Mouse (Mus musculus): Measurements from ENCODE around the gene Rbm26. TPM values are rescaled to one million over a fixed set of nuclear protein-coding genes. Genes with fewer than 3 reads are reported as not detected.
A peak's percentile ranks its signal among the peaks of the same experiment; 100 is the strongest.

Gene Rbm26
- polyA plus RNA-seq, 1 experiment from 2014 or later: 52.5 TPM

DNA sequence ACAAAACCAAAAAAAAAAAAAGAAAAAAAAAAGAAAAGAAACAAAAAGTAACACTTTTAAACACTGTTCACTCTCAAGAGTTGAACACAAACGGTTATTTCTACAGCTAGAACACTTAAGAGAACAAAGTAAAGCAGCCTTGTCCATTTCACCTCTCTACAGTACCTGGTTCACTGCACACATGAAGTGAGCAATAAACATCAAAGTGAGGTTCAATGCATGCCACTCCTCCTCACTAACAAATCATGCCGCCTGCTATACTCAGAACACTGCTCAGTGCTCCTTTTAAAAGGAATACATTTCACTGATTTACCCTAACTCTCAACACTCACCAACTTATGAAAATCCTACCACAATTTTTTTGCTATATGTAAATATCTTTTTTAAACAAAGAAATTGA, 61.7 kb downstream of the Rbm26 start:
- no peaks in the 10 kb centered on the region for H3K4me1 ChIP-seq (ENCODE audit: control insufficient read depth, insufficient read depth, low read length)
- no peak overlapping the region for H3K9ac ChIP-seq (replicated peaks; ENCODE audit: low read depth, low read length)
- no peak overlapping the region for H3K27ac ChIP-seq (ENCODE audit: low read depth, low read length)
- no peak for ATAC-seq (ENCODE audit: low read depth)
- H3K27me3 ChIP-seq (ENCODE audit: control insufficient read depth, insufficient read depth, low read length): no peaks in the 10 kb centered on the region
- no peak overlapping the region for H3K4me3 ChIP-seq (ENCODE audit: low read depth, low read length)
- H3K36me3 ChIP-seq (ENCODE audit: control insufficient read depth, insufficient read depth, low read length): peaks cover 13% of the 10 kb centered on the region
- H3K4me2 ChIP-seq (ENCODE audit: low read depth, low read length): no peak overlapping the region
- 62% methylated on average over 2 of the region's 2 CpGs for WGBS
- no peaks in the 10 kb centered on the region for H3K9me3 ChIP-seq (ENCODE audit: control insufficient read depth, low read length)

- H3K9ac ChIP-seq (replicated peaks; ENCODE audit: low read depth, low read length): no peak overlapping the region
- WGBS: 99% methylated on average over 2 of the region's 2 CpGs
- no peaks in the 10 kb centered on the region for H3K27me3 ChIP-seq (ENCODE audit: control insufficient read depth, insufficient read depth, low read length)
- no peaks in the 10 kb centered on the region for H3K36me3 ChIP-seq (ENCODE audit: control insufficient read depth, insufficient read depth, low read length)
- no peak overlapping the region for H3K27ac ChIP-seq (ENCODE audit: low read depth, low read length)
- H3K4me1 ChIP-seq (ENCODE audit: control insufficient read depth, insufficient read depth, low read length): no peaks in the 10 kb centered on the region
- no peak overlapping the region for H3K4me2 ChIP-seq (ENCODE audit: low read depth, low read length)
- ATAC-seq (ENCODE audit: low read depth): no peak
- H3K4me3 ChIP-seq (ENCODE audit: low read depth, low read length): no peak overlapping the region
- H3K9me3 ChIP-seq (ENCODE audit: control insufficient read depth, low read length): no peaks in the 10 kb centered on the region
Observed at GRCm38 (mm10) chr14:105106252-105106651, 70.9 kb downstream of the Rbm26 start.

DNA sequence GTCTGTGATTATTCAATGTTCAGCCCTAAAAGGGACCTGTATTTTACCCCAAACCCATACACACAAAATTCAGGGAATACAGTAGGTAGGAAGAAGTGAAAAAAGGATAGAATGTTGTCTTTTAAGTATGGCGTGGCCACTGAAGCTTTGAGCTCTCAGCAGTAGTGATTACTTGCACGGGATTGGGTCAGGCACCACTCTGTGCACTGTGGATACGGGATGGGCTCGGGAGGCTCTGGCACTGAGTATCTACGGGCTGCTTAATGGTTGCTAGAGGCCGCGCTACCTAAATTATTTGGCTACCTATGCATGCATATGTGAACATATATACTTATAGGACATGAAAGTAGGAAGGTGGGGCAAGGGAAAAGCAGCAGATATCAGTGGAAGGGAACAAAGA, 78.3 kb downstream of the Rbm26 start:
- no peak overlapping the region for H3K9ac ChIP-seq (replicated peaks; ENCODE audit: low read depth, low read length)
- peak; percentile 21; the same call in 1 of the 2 replicates for ATAC-seq (ENCODE audit: low read depth)
- H3K4me1 ChIP-seq (ENCODE audit: control insufficient read depth, insufficient read depth, low read length): no peaks in the 10 kb centered on the region
- no peak overlapping the region for H3K4me2 ChIP-seq (ENCODE audit: low read depth, low read length)
- 77% methylated on average over 7 of the region's 7 CpGs for WGBS
- H3K9me3 ChIP-seq (ENCODE audit: control insufficient read depth, low read length): no peaks in the 10 kb centered on the region
- no peak overlapping the region for H3K27ac ChIP-seq (ENCODE audit: low read depth, low read length)
- H3K4me3 ChIP-seq (ENCODE audit: low read depth, low read length): no peak overlapping the region
- H3K36me3 ChIP-seq (ENCODE audit: control insufficient read depth, insufficient read depth, low read length): no peaks in the 10 kb centered on the region
- H3K27me3 ChIP-seq (ENCODE audit: control insufficient read depth, insufficient read depth, low read length): no peaks in the 10 kb centered on the region

DNA sequence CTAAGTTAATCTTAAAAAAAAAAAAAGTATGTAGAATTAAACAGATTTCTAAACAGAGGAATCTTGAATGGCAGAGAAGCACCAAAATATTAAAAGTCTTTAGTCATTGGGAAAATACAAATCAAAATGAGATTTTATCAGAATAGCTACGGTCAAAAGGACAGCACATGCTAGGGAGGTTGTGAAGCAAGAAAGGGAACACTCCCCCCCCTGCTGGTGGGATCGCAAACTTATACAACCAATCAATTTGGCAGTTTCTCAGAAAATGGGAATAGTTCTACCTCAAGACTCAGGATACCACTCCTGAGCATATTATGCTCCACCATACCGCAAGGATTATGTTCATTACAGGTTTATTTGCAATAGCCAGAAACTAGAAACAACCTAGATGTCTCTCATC, 80.9 kb downstream of the Rbm26 start:
- 51% methylated on average over 3 of the region's 3 CpGs for WGBS
- ATAC-seq (ENCODE audit: low read depth): no peak
- Histone ChIP-seq H3K4me3 (ENCODE audit: low read depth, low read length) (no peak overlapping the region), H3K27ac (ENCODE audit: low read depth, low read length) (no peak overlapping the region), H3K36me3 (ENCODE audit: control insufficient read depth, insufficient read depth, low read length) (no peaks in the 10 kb centered on the region), H3K4me1 (ENCODE audit: control insufficient read depth, insufficient read depth, low read length) (no peaks in the 10 kb centered on the region), H3K9ac (replicated peaks; ENCODE audit: low read depth, low read length) (no peak overlapping the region), H3K27me3 (ENCODE audit: control insufficient read depth, insufficient read depth, low read length) (no peaks in the 10 kb centered on the region), H3K4me2 (ENCODE audit: low read depth, low read length) (no peak overlapping the region), H3K9me3 (ENCODE audit: control insufficient read depth, low read length) (no peaks in the 10 kb centered on the region)

- Histone ChIP-seq H3K27ac (ENCODE audit: low read depth, low read length) (no peak overlapping the region), H3K36me3 (ENCODE audit: control insufficient read depth, insufficient read depth, low read length) (no peaks in the 10 kb centered on the region), H3K9me3 (ENCODE audit: control insufficient read depth, low read length) (no peaks in the 10 kb centered on the region), H3K4me3 (ENCODE audit: low read depth, low read length) (no peak overlapping the region), H3K27me3 (ENCODE audit: control insufficient read depth, insufficient read depth, low read length) (no peaks in the 10 kb centered on the region), H3K4me2 (ENCODE audit: low read depth, low read length) (no peak overlapping the region), H3K9ac (replicated peaks; ENCODE audit: low read depth, low read length) (no peak overlapping the region), H3K4me1 (ENCODE audit: control insufficient read depth, insufficient read depth, low read length) (no peaks in the 10 kb centered on the region)
- no peak for ATAC-seq (ENCODE audit: low read depth)
- 92% methylated on average over 4 of the region's 4 CpGs for WGBS
Observed at GRCm38 (mm10) chr14:105087001-105087400, 90.1 kb downstream of the Rbm26 start.

DNA sequence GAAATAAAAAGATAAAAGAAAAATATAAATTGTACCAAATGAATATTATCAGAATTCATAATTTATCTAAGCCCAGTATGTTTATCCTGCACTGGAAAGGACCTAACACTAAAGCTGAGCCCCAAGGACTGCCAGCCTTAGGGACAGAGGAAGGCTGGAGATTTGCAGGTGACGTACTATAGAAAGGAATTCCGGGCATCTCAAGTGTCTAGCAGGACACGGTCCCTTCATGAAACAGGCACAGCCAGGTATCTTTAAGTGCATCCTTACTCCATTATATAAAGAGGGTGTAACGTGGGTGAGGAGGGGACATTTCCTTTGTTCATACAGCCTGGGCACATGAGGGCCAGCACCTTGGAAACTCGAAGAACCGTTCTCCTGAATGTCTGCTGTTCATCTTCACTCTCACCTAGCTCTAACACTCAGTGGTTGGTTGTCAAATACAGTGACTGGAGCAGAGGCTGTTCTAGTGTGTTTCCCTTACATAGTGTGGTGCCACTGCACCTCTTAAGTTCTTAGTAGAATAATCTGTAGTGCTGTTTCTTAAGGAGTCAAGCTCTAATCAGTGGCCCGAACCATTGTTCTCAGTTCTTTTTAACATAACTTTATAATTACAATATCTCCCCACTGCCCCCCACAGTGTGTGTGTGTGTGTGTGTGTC, 91.7 kb downstream of the Rbm26 start:
- no peak overlapping the region for H3K27ac ChIP-seq (ENCODE audit: low read depth, low read length)
- ATAC-seq (ENCODE audit: low read depth): no peak

DNA sequence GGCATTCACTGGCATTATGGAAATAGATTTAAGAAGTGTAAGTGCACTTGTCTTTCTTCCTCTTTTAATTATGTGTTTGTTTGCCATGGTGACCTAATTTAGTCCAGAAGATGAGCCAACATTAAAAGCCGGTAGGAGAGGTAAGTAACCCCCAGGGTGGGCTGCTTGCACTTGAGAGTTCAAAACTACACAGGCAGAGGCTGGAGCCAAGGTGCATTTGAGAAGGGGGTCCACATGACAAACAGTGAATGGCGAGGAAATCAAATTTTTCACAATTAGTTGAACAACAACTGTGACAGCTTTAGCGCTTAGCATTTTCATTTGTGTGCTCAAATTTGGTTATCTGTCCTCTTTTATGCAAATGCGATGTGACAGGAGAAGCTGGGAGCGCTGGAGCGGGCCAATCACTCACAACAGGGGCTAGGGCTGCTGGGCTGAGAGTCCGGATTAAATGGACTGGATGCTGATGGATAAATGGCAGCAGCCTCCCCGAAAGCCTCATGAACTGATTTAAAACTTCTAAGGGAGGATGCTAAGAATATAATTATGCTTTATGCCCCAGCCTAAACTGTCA, 92.3 kb downstream of the Rbm26 start:
- H3K4me3 ChIP-seq (ENCODE audit: low read depth, low read length): no peak overlapping the region
- no peaks in the 10 kb centered on the region for H3K27me3 ChIP-seq (ENCODE audit: control insufficient read depth, insufficient read depth, low read length)
- H3K36me3 ChIP-seq (ENCODE audit: control insufficient read depth, insufficient read depth, low read length): no peaks in the 10 kb centered on the region
- no peaks in the 10 kb centered on the region for H3K4me1 ChIP-seq (ENCODE audit: control insufficient read depth, insufficient read depth, low read length)
- 43% methylated on average over 8 of the region's 8 CpGs for WGBS
- ATAC-seq (ENCODE audit: low read depth): no peak
- H3K9ac ChIP-seq (replicated peaks; ENCODE audit: low read depth, low read length): no peak overlapping the region
- H3K27ac ChIP-seq (ENCODE audit: low read depth, low read length): no peak overlapping the region
- no peaks in the 10 kb centered on the region for H3K9me3 ChIP-seq (ENCODE audit: control insufficient read depth, low read length)
- no peak overlapping the region for H3K4me2 ChIP-seq (ENCODE audit: low read depth, low read length)

More for the DNA sequence above, 91.7 kb downstream of the Rbm26 start:
- no peak overlapping the region for H3K4me2 ChIP-seq (ENCODE audit: low read depth, low read length)
- WGBS: 85% methylated on average over 7 of the region's 7 CpGs
- H3K36me3 ChIP-seq (ENCODE audit: control insufficient read depth, insufficient read depth, low read length): no peaks in the 10 kb centered on the region
- no peaks in the 10 kb centered on the region for H3K4me1 ChIP-seq (ENCODE audit: control insufficient read depth, insufficient read depth, low read length)
- H3K9ac ChIP-seq (replicated peaks; ENCODE audit: low read depth, low read length): no peak overlapping the region
- no peaks in the 10 kb centered on the region for H3K27me3 ChIP-seq (ENCODE audit: control insufficient read depth, insufficient read depth, low read length)
- no peak overlapping the region for H3K4me3 ChIP-seq (ENCODE audit: low read depth, low read length)
- H3K9me3 ChIP-seq (ENCODE audit: control insufficient read depth, low read length): no peaks in the 10 kb centered on the region

DNA sequence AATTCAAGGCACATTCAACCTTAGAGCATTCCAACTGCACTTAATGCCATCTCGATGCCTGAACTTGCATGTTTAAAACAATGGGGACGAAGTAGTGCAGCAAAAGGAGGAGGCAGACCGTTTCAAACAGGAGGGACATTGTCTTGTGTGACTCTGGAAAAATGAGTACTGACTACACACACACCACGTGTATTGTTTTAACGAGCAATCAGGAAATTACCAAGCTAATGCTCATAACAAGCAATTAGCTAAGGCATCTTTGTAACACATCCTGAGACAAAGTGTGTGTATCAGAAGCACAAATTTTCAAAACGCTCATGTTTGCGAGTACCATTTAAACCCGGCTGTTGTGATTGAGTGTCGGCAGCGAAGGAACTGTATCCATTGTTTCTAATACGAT, 93.0 kb downstream of the Rbm26 start:
- Histone ChIP-seq H3K9ac (replicated peaks; ENCODE audit: low read depth, low read length) (no peak overlapping the region), H3K27ac (ENCODE audit: low read depth, low read length) (no peak overlapping the region), H3K9me3 (ENCODE audit: control insufficient read depth, low read length) (no peaks in the 10 kb centered on the region), H3K4me1 (ENCODE audit: control insufficient read depth, insufficient read depth, low read length) (no peaks in the 10 kb centered on the region), H3K27me3 (ENCODE audit: control insufficient read depth, insufficient read depth, low read length) (no peaks in the 10 kb centered on the region), H3K4me3 (ENCODE audit: low read depth, low read length) (no peak overlapping the region), H3K36me3 (ENCODE audit: control insufficient read depth, insufficient read depth, low read length) (no peaks in the 10 kb centered on the region), H3K4me2 (ENCODE audit: low read depth, low read length) (no peak overlapping the region)
- ATAC-seq (ENCODE audit: low read depth): no peak
- WGBS: 86% methylated on average over 11 of the region's 11 CpGs

GRCm38 (mm10) chr14:105074776-105075175, 102.4 kb downstream of the Rbm26 start:
- no peak overlapping the region for H3K4me3 ChIP-seq (ENCODE audit: low read depth, low read length)
- no peak overlapping the region for H3K9ac ChIP-seq (replicated peaks; ENCODE audit: low read depth, low read length)
- no peak overlapping the region for H3K27ac ChIP-seq (ENCODE audit: low read depth, low read length)
- no peak overlapping the region for H3K4me2 ChIP-seq (ENCODE audit: low read depth, low read length)
- H3K4me1 ChIP-seq (ENCODE audit: control insufficient read depth, insufficient read depth, low read length): no peaks in the 10 kb centered on the region
- no peak for ATAC-seq (ENCODE audit: low read depth)
- H3K9me3 ChIP-seq (ENCODE audit: control insufficient read depth, low read length): no peaks in the 10 kb centered on the region
- no peaks in the 10 kb centered on the region for H3K27me3 ChIP-seq (ENCODE audit: control insufficient read depth, insufficient read depth, low read length)
- WGBS: 80% methylated on average over 2 of the region's 2 CpGs
- H3K36me3 ChIP-seq (ENCODE audit: control insufficient read depth, insufficient read depth, low read length): no peaks in the 10 kb centered on the region
